Comparison of ENCODE assay signal across 13 mouse cellular contexts in the genomic region with DNA sequence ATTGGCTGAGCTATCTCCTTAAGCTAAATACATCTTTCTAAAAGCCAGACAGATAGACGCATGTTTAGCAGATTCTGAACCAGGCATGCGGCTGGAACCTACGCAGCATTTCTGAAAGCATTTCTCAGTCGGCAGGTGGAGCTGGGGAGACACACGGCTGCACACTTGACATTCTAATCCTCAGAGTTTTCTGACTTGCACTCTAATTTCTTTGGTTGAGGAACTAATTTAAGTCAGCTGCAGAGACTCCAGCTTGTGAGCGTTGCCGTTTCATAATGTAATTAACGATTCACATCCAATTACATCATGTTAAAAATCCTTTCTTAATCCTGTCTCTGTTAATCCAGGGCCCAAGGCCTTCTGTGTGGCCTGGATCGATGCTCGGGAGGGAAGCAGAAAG.
A peak's percentile ranks its signal among the peaks of the same experiment; 100 is the strongest.
DNase-seq lines count a peak whose midpoint lies in the region; TF ChIP-seq lines count a peak whose summit lies in the region.
"Had no signal": no experiment of that assay in that cellular context is flagged by ENCODE, and none has a peak within 500 bp of the region (broad histone marks: within the 10 kb centered on the region; RNA-seq: fewer than 3 reads in every experiment).

No protein-coding gene starts in this region.

- no peaks in the 10 kb centered on the region for H3K4me1 ChIP-seq in cortical plate, adult 2 months (ENCODE audit: control insufficient read depth, insufficient read depth, low read length)
- H3K4me1 ChIP-seq: intestine, embryonic 15.5 days had no signal

- peak; percentile 20 to 43 for DNase-seq in frontal cortex, postnatal 36 days (ENCODE audit: low spot score in 2 of 2)
- DNase-seq in frontal cortex, postnatal 10 days (ENCODE audit: low spot score in 2 of 2), result no peak
- peak; percentile 47 to 54 for DNase-seq in left cerebral cortex, postnatal 14 days (ENCODE audit: low spot score in 2 of 2)
- no peak for DNase-seq in left cerebral cortex, postnatal 10 days (ENCODE audit: extremely low spot score in 1 of 2, low spot score in 2 of 2)
- peak; percentile 39 to 45 for DNase-seq in right cerebral cortex, adult 2 months (ENCODE audit: low spot score in 2 of 2)
- no peak for DNase-seq in spleen, adult 18-20 months
- no peak for DNase-seq in heart, adult 11 months
- DNase-seq: adrenal gland, postnatal 36 days; cerebellum, postnatal 25 days; heart, postnatal 14 days; lung, postnatal 4 days had no signal

- intact Hi-C loops in left cerebral cortex, postnatal 14 days (cut with DNase I), result no loop called here
- intact Hi-C loops in left cerebral cortex, postnatal 10 days (cut with DNase I), result no loop called here

- no peak overlapping the region for H3K27ac ChIP-seq in cortical plate, adult 2 months (ENCODE audit: insufficient read depth, low read length)
- H3K27ac ChIP-seq: intestine, embryonic 15.5 days had no signal

- peak; percentile 51 for TF ChIP-seq CTCF in cortical plate, adult 2 months (IDR thresholded peaks at IDR 0.05; ENCODE audit: extremely low read depth, insufficient read depth, low read length)

- H3K4me3 ChIP-seq in cortical plate, adult 2 months (ENCODE audit: insufficient read depth, low read length), result no peak overlapping the region
- H3K4me3 ChIP-seq: intestine, embryonic 15.5 days had no signal

- TF ChIP-seq POLR2A in cortical plate, adult 2 months (IDR thresholded peaks at IDR 0.05; ENCODE audit: extremely low read depth, insufficient read depth, low read length), result no peak

Comparison
In these comparisons a context has a peak if more than half of its experiments do, and no peak if none do; other contexts are left out.
1. DNase-seq: peak in frontal cortex, postnatal 36 days (2 of 2), left cerebral cortex, postnatal 14 days (2 of 2) and right cerebral cortex, adult 2 months (2 of 2); none in frontal cortex, postnatal 10 days (0 of 2), left cerebral cortex, postnatal 10 days (0 of 2), spleen, adult 18-20 months (0 of 2) and heart, adult 11 months (single experiment).